Mouse (Mus musculus) cerebellum, adult 2 months (tissue): Measurements from ENCODE around the gene Mark4.

ENCODE experiments used
- CTCF ChIP-seq: fragments of 200-500 bp; IDR thresholded peaks from 2 replicates; pipeline ENCODE4 v1.5.1; 2011; ENCODE audit warnings: low read depth, mild to moderate bottlenecking, control low read depth, low read length, moderate library complexity, borderline replicate concordance; ENCODE audit not compliant: insufficient read depth
- POLR2A ChIP-seq: fragments of 200-500 bp; IDR thresholded peaks from 2 replicates; pipeline ENCODE4 v1.6.1; 2011; ENCODE audit warnings: low read length, control low read depth, borderline replicate concordance; ENCODE audit not compliant: insufficient read depth

DNA sequence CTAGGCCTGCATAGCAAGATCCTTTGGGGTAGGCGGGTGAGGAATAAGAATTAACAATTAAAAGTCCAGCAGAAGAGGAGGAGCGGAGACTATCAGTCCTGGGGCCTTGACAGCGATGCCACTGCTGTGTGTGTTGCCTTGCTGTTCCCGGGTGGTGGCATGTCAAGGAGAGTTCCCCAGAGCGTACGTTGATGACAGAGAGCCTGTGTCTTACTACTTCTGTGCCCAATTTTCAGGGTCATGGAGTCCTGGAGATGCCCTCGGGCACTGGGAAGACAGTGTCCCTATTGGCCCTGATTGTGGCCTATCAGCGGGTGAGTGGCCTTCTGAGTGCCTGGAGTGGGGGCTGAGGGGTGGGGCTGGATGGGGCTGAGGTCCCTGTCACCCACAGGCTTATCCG is 74.9 kb downstream of the Mark4 start:
- TF ChIP-seq CTCF (no peak), POLR2A (no peak)
